Mouse (Mus musculus): ENCODE results near the gene Fhl2. TPM values are rescaled to one million over a fixed set of nuclear protein-coding genes. Genes with fewer than 3 reads are reported as not detected.

Fhl2 gene
- not detected in 2 replicates for polyA plus RNA-seq (2012; ENCODE audit: insufficient read depth, insufficient read length, missing spikeins)

DNA sequence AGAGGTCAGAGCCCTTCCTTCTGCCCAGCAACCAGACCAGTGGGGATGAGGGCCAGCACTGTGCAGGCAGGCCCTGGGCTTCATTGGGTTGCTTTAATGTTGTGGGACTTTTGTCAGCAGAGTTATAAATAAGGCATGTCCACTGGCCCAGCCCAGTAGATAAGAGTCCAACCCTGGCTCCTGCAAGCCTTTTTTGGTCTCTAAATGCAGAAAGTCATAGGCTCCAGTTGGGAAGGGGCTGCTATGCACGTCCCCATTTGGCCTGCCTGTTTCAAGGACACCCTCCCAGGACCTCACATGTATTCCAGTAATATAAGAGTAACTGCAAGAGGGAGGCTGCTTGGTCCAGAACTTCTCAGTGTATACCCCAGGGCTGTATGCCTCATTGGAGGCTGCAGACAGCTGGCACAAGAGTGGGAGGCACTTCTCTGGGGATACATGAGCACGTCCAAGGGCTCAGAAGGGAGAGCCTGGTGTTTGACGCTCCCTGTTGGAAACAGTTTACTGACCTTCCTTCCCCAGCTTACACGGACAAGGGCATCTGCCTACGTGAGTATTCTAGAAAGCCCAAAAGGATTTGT, at the start of gene Fhl2:
TSS of gene Fhl2 (minus strand) at position 324 of the 581 bp plus-strand sequence.
- Histone ChIP-seq H3K4me3 (ENCODE audit: insufficient read depth, low read depth, low read length) (no peak within 1 kb of the TSS), H3K27ac (replicated peaks; ENCODE audit: low read depth, low read length) (no peak within 1 kb of the TSS), H3K4me1 (ENCODE audit: control insufficient read depth, insufficient read depth, insufficient read length, low read length) (no peaks in the 10 kb centered on the region)

- Histone ChIP-seq H3K4me1 (ENCODE audit: control insufficient read depth, insufficient read depth, insufficient read length, low read length) (no peaks in the 10 kb centered on the region), H3K27ac (replicated peaks; ENCODE audit: low read depth, low read length) (no peak overlapping the region), H3K4me3 (ENCODE audit: insufficient read depth, low read depth, low read length) (no peak overlapping the region)
Measured at GRCm38 (mm10) chr1:43245014-43245413, 48.2 kb upstream of the Fhl2 start.

DNA sequence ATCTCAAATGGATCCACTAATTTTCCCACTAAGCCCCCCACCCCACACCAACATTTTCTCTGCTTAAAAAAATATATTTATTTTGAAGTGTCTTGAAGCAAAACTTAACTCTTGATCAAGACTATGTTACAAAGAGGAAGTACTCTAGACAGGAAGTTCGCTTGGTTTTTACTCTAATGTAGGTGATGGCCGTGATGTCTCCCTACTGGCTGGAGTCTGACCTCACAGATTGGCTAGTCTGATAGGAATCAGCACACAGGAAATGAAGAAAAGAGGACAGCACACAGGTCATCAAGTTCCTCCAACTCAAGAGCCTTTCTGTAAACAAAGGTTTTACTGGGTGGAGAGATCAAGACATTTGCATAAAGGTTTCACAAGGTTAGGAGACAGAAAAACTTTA, 44.4 kb upstream of the Fhl2 start:
- H3K4me3 ChIP-seq (ENCODE audit: insufficient read depth, low read depth, low read length), result no peak overlapping the region
- H3K27ac ChIP-seq (replicated peaks; ENCODE audit: low read depth, low read length), result no peak overlapping the region
- H3K4me1 ChIP-seq (ENCODE audit: control insufficient read depth, insufficient read depth, insufficient read length, low read length), result no peaks in the 10 kb centered on the region

DNA sequence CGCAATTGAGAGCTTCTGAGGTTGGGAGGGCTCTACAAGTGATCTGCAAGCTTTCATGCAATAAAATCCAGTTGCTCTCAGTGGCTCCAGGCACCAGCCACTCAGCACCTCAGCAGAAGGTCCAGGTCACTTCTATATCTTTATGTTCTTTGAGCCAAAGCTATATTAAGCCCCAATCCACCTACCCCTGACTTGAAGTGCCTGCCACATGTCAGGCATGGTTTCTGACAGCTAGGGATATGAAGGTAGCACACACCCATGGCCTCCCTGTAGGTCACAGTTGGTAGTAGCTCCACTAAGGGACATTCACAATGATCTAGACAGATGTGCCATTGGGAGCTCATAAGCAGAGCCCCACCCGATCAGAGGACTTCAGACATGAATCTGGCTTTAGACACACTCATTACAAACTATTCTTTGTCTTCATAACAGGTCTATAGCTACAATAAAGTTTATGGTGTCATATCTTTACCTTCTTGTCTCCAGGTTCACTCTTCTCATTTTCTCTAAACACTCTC, 43.1 kb upstream of the Fhl2 start:
- no peaks in the 10 kb centered on the region for H3K4me1 ChIP-seq (ENCODE audit: control insufficient read depth, insufficient read depth, insufficient read length, low read length)
- no peak overlapping the region for H3K4me3 ChIP-seq (ENCODE audit: insufficient read depth, low read depth, low read length)
- H3K27ac ChIP-seq (replicated peaks; ENCODE audit: low read depth, low read length), result no peak overlapping the region

DNA sequence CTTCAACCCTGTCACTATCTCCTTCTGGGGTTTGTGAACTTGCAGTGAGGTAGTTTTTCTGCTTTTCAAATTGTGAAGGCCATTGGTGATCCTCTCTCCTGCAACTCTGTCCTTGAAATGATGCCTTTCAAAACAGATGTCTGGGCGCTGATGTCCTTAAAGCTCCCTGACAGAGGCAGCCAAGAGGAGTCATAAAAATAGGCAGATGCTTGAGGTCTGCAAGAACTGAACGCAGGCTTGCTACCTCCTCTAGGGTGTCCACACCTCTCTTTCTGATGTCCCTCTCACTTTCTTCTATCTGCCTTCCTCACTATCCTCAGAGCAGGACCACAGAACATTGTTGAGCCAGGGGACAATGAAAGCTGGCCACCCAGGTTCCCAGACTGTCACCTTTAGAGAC, 41.7 kb upstream of the Fhl2 start:
- no peak overlapping the region for H3K4me3 ChIP-seq (ENCODE audit: insufficient read depth, low read depth, low read length)
- no peak overlapping the region for H3K27ac ChIP-seq (replicated peaks; ENCODE audit: low read depth, low read length)
- no peaks in the 10 kb centered on the region for H3K4me1 ChIP-seq (ENCODE audit: control insufficient read depth, insufficient read depth, insufficient read length, low read length)

GRCm38 (mm10) chr1:43237360-43238235, 40.8 kb upstream of the Fhl2 start:
- Histone ChIP-seq H3K4me3 (ENCODE audit: insufficient read depth, low read depth, low read length) (no peak overlapping the region), H3K27ac (replicated peaks; ENCODE audit: low read depth, low read length) (no peak overlapping the region), H3K4me1 (ENCODE audit: control insufficient read depth, insufficient read depth, insufficient read length, low read length) (no peaks in the 10 kb centered on the region)

DNA sequence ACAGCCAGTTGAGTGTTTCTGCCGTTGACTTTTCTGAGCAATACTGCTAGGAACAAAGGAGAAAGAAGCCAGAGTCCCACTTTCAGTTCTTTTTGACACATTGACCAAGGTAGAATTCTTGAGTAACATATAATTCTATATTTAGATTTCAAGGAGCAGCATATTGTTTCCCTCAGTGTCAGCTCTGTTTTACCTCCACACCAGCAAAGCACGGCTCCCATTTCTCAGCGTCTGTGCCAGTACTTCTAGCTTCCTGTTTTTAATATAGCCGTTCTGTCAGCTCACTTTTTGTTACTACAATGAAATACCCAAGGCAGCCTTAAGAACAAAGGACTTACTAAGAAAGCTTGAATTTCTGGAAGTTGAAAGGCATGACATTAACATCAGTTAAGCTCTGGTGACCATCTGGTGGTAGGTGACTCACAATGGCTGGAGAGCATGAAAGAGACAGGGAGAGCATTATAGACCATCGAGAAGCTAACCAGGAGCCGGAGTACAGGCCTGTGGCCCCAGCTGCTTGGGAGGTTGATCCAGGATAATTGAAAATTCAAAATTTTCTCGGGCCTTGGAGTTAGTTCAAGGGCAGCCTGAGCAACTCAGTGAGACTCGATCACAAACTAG, 28.9 kb upstream of the Fhl2 start:
- Histone ChIP-seq H3K4me1 (ENCODE audit: control insufficient read depth, insufficient read depth, insufficient read length, low read length) (no peaks in the 10 kb centered on the region), H3K27ac (replicated peaks; ENCODE audit: low read depth, low read length) (no peak overlapping the region), H3K4me3 (ENCODE audit: insufficient read depth, low read depth, low read length) (no peak overlapping the region)

DNA sequence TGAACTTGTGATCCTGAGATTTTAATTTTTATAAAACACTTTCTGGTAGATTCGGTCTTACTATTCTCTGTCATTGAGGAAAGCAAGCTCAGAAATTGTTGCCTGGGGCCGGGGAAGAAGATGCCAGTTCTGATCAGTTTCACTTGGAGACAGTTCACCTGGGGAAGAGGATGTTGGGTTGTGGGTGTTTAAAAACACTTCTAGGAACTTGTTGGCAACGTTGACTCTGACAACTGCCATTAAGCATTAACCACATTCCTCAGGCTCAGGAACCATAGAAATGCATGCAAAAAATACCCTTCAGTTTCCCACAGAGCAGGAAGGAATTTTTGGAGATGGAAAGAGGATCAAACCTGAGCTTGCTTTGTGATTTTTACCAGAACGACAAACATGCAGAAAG, 28.2 kb upstream of the Fhl2 start:
- Histone ChIP-seq H3K4me3 (ENCODE audit: insufficient read depth, low read depth, low read length) (no peak overlapping the region), H3K4me1 (ENCODE audit: control insufficient read depth, insufficient read depth, insufficient read length, low read length) (no peaks in the 10 kb centered on the region), H3K27ac (replicated peaks; ENCODE audit: low read depth, low read length) (no peak overlapping the region)

DNA sequence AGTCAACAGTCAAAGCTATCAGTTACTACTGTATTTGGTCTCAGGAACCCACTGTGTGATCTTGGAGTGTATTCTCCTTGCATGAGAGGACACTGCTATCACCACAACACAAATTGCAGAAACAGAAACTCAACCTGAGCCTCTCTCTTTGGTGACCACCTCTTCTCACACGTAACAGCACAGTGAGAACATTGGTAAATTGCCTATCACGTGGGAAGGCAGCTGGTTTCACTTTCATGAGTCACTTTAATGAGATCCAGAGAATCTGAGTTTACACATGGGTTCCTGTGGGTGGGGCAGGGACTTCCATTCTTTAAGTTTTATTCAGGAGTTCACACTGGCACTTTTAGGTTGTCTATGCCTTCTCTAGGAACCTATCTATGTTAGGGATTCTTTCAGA, 27.4 kb upstream of the Fhl2 start:
- no peak overlapping the region for H3K4me3 ChIP-seq (ENCODE audit: insufficient read depth, low read depth, low read length)
- no peak overlapping the region for H3K27ac ChIP-seq (replicated peaks; ENCODE audit: low read depth, low read length)
- H3K4me1 ChIP-seq (ENCODE audit: control insufficient read depth, insufficient read depth, insufficient read length, low read length), result no peaks in the 10 kb centered on the region

GRCm38 (mm10) chr1:43223097-43223496, 26.3 kb upstream of the Fhl2 start:
- Histone ChIP-seq H3K4me1 (ENCODE audit: control insufficient read depth, insufficient read depth, insufficient read length, low read length) (no peaks in the 10 kb centered on the region), H3K27ac (replicated peaks; ENCODE audit: low read depth, low read length) (no peak overlapping the region), H3K4me3 (ENCODE audit: insufficient read depth, low read depth, low read length) (no peak overlapping the region)

DNA sequence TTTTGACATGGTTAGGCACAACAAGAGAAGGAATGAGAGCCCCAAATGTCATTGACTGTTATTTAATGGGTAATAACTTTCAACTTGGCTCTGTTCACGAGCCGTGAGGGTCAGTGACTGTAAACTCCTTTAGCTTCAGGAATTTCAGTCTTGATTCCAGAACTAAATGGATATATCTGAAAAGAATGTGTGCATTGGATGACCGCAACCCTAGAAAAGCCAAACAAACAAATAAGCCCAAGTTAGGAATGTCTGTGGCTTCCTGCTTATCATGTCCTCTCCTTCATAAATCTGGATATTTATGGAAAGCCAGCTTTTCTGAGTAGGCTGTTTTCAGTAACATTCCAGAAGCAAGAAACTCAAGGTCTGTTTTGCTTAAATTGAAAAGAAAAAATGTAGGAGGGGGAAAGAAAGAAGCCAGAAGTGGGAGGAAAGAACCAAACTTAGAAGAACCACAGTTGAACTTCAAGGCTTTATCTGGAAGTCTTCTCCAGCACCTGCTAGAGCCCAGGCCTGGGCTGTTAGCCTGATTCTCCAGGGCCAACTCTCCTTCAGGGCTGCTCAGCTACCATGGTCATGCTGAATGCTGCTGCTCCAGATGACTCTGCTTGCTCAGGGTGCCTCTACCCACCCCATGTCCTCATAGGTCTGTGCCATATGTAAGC, 21.4 kb upstream of the Fhl2 start:
- no peak overlapping the region for H3K27ac ChIP-seq (replicated peaks; ENCODE audit: low read depth, low read length)
- H3K4me1 ChIP-seq (ENCODE audit: control insufficient read depth, insufficient read depth, insufficient read length, low read length), result no peaks in the 10 kb centered on the region
- H3K4me3 ChIP-seq (ENCODE audit: insufficient read depth, low read depth, low read length), result no peak overlapping the region

- Histone ChIP-seq H3K4me3 (ENCODE audit: insufficient read depth, low read depth, low read length) (no peak overlapping the region), H3K4me1 (ENCODE audit: control insufficient read depth, insufficient read depth, insufficient read length, low read length) (no peaks in the 10 kb centered on the region), H3K27ac (replicated peaks; ENCODE audit: low read depth, low read length) (no peak overlapping the region)
Measured at GRCm38 (mm10) chr1:43215601-43216000, 18.8 kb upstream of the Fhl2 start.

GRCm38 (mm10) chr1:43211274-43211673, 14.5 kb upstream of the Fhl2 start:
- Histone ChIP-seq H3K4me3 (ENCODE audit: insufficient read depth, low read depth, low read length) (no peak overlapping the region), H3K4me1 (ENCODE audit: control insufficient read depth, insufficient read depth, insufficient read length, low read length) (no peaks in the 10 kb centered on the region), H3K27ac (replicated peaks; ENCODE audit: low read depth, low read length) (no peak overlapping the region)

DNA sequence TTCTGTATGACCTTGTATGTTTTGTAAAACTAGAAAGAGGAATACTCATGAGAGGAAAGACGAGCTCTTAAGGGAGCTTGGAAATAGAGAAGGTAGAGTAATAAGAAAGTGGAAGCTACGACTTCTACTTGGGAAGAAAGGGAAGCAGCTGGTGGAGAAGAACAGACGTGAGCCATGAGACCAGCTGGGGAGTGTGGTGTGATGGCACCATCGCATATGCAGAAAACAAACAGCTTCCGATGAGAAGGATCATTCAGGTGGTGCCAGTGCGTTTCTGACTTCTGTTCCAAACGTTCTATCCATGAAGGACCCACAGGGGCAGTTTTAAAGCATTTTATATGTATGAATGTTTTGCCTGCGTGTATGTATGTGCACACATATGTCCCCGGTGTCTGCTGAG, 13.5 kb upstream of the Fhl2 start:
- no peak overlapping the region for H3K27ac ChIP-seq (replicated peaks; ENCODE audit: low read depth, low read length)
- no peak overlapping the region for H3K4me3 ChIP-seq (ENCODE audit: insufficient read depth, low read depth, low read length)
- H3K4me1 ChIP-seq (ENCODE audit: control insufficient read depth, insufficient read depth, insufficient read length, low read length), result no peaks in the 10 kb centered on the region

- Histone ChIP-seq H3K27ac (replicated peaks; ENCODE audit: low read depth, low read length) (no peak overlapping the region), H3K4me3 (ENCODE audit: insufficient read depth, low read depth, low read length) (no peak overlapping the region), H3K4me1 (ENCODE audit: control insufficient read depth, insufficient read depth, insufficient read length, low read length) (peaks cover 2% of the 10 kb centered on the region; the same call in 1 of the 2 replicates)
Measured at GRCm38 (mm10) chr1:43207147-43207546, 10.4 kb upstream of the Fhl2 start.

Measured in brown adipose tissue, adult 24 weeks (tissue).